Mouse (Mus musculus) gastrocnemius, postnatal 25 days (tissue): Measurements from ENCODE around the gene Ifi206. TPM values are rescaled to one million over a fixed set of nuclear protein-coding genes. Genes with fewer than 3 reads are reported as not detected.

Experiments used
- DNase-seq: peaks from one replicate; pipeline ENCODE4 v3.0.0; 2022
- microRNA-seq, 2 experiments: library from miRNA; unstranded; fragments of <30 nt; microRNA quantifications; one replicate each; pipeline ENCODE4 v1.2.0; 2021; ENCODE audit warnings: borderline replicate concordance in 2 of 2
- total RNA-seq, 2 experiments: library from RNA; stranded (reverse); gene quantifications; 1 replicate in 1 of 2; 2 replicates in 1 of 2; pipeline ENCODE4 v1.2.3; 2021

The Ifi206 gene
- total RNA-seq, 2 experiments from 2014 or later = not detected

GRCm38 (mm10) chr1:173418936-173419621 is 71.8 kb downstream of the Ifi206 start:
- DNase-seq = no peak

- DNase-seq = no peak
Observed at GRCm38 (mm10) chr1:173418516-173418915, 72.3 kb downstream of the Ifi206 start.

Small RNA genes lying within 50 kb of the gene (microRNA-seq; reads per million reads assigned to microRNA genes)
- gene Gm44481 = 0 reads per million in 2 experiments

Other genes starting within 250 kb of the Ifi206 start
- not detected for gene Olfr418, start 225.0 kb downstream of the Ifi206 start, total RNA-seq
- gene Mptx2, start 213.3 kb downstream of the Ifi206 start, total RNA-seq = not detected
- gene Ackr1, start 157.3 kb downstream of the Ifi206 start, total RNA-seq = 1 to 10 TPM; 3.4 to 5.2 TPM
- gene Aim2, start 140.2 kb downstream of the Ifi206 start, total RNA-seq = under 1 TPM; 0.46 to 0.56 TPM
- 10 to 100 TPM in 1 of 2 experiments, 1 to 10 TPM in 1; 9.9 to 11.4 TPM for gene Cadm3, start 123.3 kb downstream of the Ifi206 start, total RNA-seq
- not detected for gene Ifi214, start 44.9 kb upstream of the Ifi206 start, total RNA-seq
- under 1 TPM in 1 of 2 experiments, not detected in 1; 0.19 TPM for gene Ifi213, start 108.2 kb upstream of the Ifi206 start, total RNA-seq
- gene Ifi209, start 139.9 kb upstream of the Ifi206 start, total RNA-seq = under 1 TPM; 0.10 to 0.16 TPM
- under 1 TPM in 1 of 2 experiments, not detected in 1; 0.19 TPM for gene Ifi208, start 182.6 kb upstream of the Ifi206 start, total RNA-seq